ENCODE assay signal across 16 mouse cellular contexts in genomic region chr11:107876840-107877239, GRCm38 (mm10). TPM values are rescaled to one million over a fixed set of nuclear protein-coding genes. Genes with fewer than 3 reads are reported as not detected.
DNase-seq lines count a peak whose midpoint lies in the region; ATAC-seq and TF ChIP-seq lines count a peak whose summit lies in the region.
"Had no signal": no experiment of that assay in that cellular context is flagged by ENCODE, and none has a peak within 500 bp of the region (broad histone marks: within the 10 kb centered on the region; RNA-seq: fewer than 3 reads in every experiment).

No protein-coding gene starts in this region.

- no peak overlapping the region for H3K4me3 ChIP-seq in cerebellum, adult 2 months (replicated peaks; ENCODE audit: insufficient read depth, low read depth, low read length)
- no peak overlapping the region for H3K4me3 ChIP-seq in forebrain, embryonic 16.5 days (replicated peaks; ENCODE audit: low read length)
- H3K4me3 ChIP-seq: limb, embryonic 12.5 days; myocyte; stomach, embryonic 15.5 days had no signal

- no peaks in the 10 kb centered on the region for H3K27me3 ChIP-seq in cerebellum, adult 2 months (ENCODE audit: control insufficient read depth, insufficient read depth, low read length)
- H3K27me3 ChIP-seq in forebrain, embryonic 16.5 days (replicated peaks; ENCODE audit: control insufficient read depth, insufficient read depth, low read length), result no peaks in the 10 kb centered on the region
- H3K27me3 ChIP-seq: limb, embryonic 12.5 days; stomach, embryonic 15.5 days had no signal

- peaks cover 5% of the 10 kb centered on the region; the same call in 1 of the 2 replicates for H3K4me1 ChIP-seq in cerebellum, adult 2 months (ENCODE audit: control insufficient read depth, insufficient read depth, low read length)
- H3K4me1 ChIP-seq in forebrain, embryonic 16.5 days (replicated peaks; ENCODE audit: control insufficient read depth, insufficient read depth, low read length), result peaks cover 6% of the 10 kb centered on the region
- H3K4me1 ChIP-seq: limb, embryonic 12.5 days; stomach, embryonic 15.5 days had no signal

- peak; percentile 76 for ATAC-seq in forebrain, embryonic 16.5 days

- no peak for TF ChIP-seq CTCF in cerebellum, adult 2 months (IDR thresholded peaks at IDR 0.05; ENCODE audit: borderline replicate concordance, insufficient read depth, low read depth, low read length)

- no peaks in the 10 kb centered on the region for H3K36me3 ChIP-seq in forebrain, embryonic 16.5 days (ENCODE audit: control insufficient read depth, insufficient read depth)
- H3K36me3 ChIP-seq: limb, embryonic 12.5 days; stomach, embryonic 15.5 days had no signal

- peak; percentile 17 to 37 for DNase-seq in cerebellum, adult 2 months
- DNase-seq in cerebellum, adult 8-10 months, result no peak
- peak; percentile 24 for DNase-seq in layer of hippocampus, adult 11-12 months (ENCODE audit: low spot score)
- DNase-seq in layer of hippocampus, adult 18-20 months (ENCODE audit: low spot score in 2 of 2), result no peak
- DNase-seq in brain, adult 2 months (ENCODE audit: low read depth, low spot score), result peak; percentile 35
- no peak for DNase-seq in Muller cell, postnatal 12 days (ENCODE audit: inconsistent ontology term)
- DNase-seq in adrenal gland, adult 2 months, result no peak
- DNase-seq: kidney, adult 9 months; layer of hippocampus, postnatal 36 days; lung, postnatal 36 days; thymus, postnatal 25 days had no signal

- H3K9ac ChIP-seq in forebrain, embryonic 16.5 days (replicated peaks; ENCODE audit: low read depth, low read length), result no peak overlapping the region
- H3K9ac ChIP-seq: limb, embryonic 12.5 days; stomach, embryonic 15.5 days had no signal

- 24% methylated on average over 5 of the region's 5 CpGs for WGBS in cerebellum, adult 2 months
- 60% methylated on average over 5 of the region's 5 CpGs for WGBS in forebrain, embryonic 16.5 days

- no peak for TF ChIP-seq POLR2A in cerebellum, adult 2 months (IDR thresholded peaks at IDR 0.05; ENCODE audit: borderline replicate concordance, insufficient read depth, low read length)

- H3K4me2 ChIP-seq in forebrain, embryonic 16.5 days (ENCODE audit: low read length), result no peak overlapping the region
- H3K4me2 ChIP-seq: limb, embryonic 12.5 days; stomach, embryonic 15.5 days had no signal

- no peaks in the 10 kb centered on the region for H3K9me3 ChIP-seq in forebrain, embryonic 16.5 days (ENCODE audit: control insufficient read depth, low read length)
- H3K9me3 ChIP-seq: limb, embryonic 12.5 days; stomach, embryonic 15.5 days had no signal

- no peak overlapping the region for H3K27ac ChIP-seq in cerebellum, adult 2 months (ENCODE audit: insufficient read depth, low read length)
- no peak overlapping the region for H3K27ac ChIP-seq in forebrain, embryonic 16.5 days (ENCODE audit: low read length)
- H3K27ac ChIP-seq: limb, embryonic 12.5 days; stomach, embryonic 15.5 days had no signal

RNA-seq across cellular contexts. Expression of gene Cacng5, which starts 38.0 kb away (rescaled TPM):
- 25.7 and 30.1 TPM in 2 replicates for polyA plus RNA-seq in cerebellum, adult 2 months (2012; rRNA removed)
- 10 to 100 TPM; 11.0 to 13.2 TPM for total RNA-seq in layer of hippocampus, adult 18-20 months (2021)
- 8.0 and 9.0 TPM in 2 replicates for polyA plus RNA-seq in forebrain, embryonic 16.5 days (2015; fragmentation: Nextera tagmentation; extraction: Ambion mirVana)
- total RNA-seq in adrenal gland, adult 2 months (2021), result under 1 TPM; 0.14 to 0.17 TPM
- 0.12 and 0.29 TPM in 2 replicates for polyA plus RNA-seq in adrenal gland, adult 2 months (2012; rRNA removed)
- total RNA-seq: granulocyte monocyte progenitor cell, adult 5-6 weeks had no signal
- polyA plus RNA-seq: myocyte had no signal

Comparison
In these comparisons a context has a peak if more than half of its experiments do, and no peak if none do; other contexts are left out.
1. DNase-seq: peak in cerebellum, adult 2 months (2 of 2), layer of hippocampus, adult 11-12 months (single experiment) and brain, adult 2 months (single experiment); none in cerebellum, adult 8-10 months (single experiment), layer of hippocampus, adult 18-20 months (0 of 2), Muller cell, postnatal 12 days (single experiment) and adrenal gland, adult 2 months (single experiment).